Mouse (Mus musculus) embryonic stem cell, embryonic (primary cell): Measurements from ENCODE around the gene Efnb3.

ENCODE experiments used
- CTCF ChIA-PET, 4 experiments: fragments of 300-600 bp in 2 of 4; fragments of 350-600 bp in 2 of 4; sonication (Branson Sonifier 250); formaldehyde crosslinking; loops; one replicate each; lab custom pipeline; 2022; ENCODE audit warnings: inconsistent platforms in 2 of 4; lab: Charles Lee
- POLR2A ChIA-PET, 4 experiments: fragments of 300-600 bp in 2 of 4; fragments of 350-600 bp in 2 of 4; sonication (Branson Sonifier 250); formaldehyde crosslinking; loops; one replicate each; lab custom pipeline; 2022; ENCODE audit warnings: antibody characterized with exemption in 4 of 4, inconsistent platforms in 1 of 4; lab: Charles Lee

The Efnb3 gene

GRCm38 (mm10) chr11:69578301-69578700, 18.3 kb upstream of the Efnb3 start:
- ChIA-PET POLR2A (interaction anchor here in 3 of 4 experiments (0.6 to 17.7 kb wide), 32 partner anchors 10 to 259 kb away, joined by 3 to 500 read pairs (median 6); partner anchors contain the start of genes Senp3 (in 3 of the 3), Efnb3 (in 2 of the 3), Shbg (in 2 of the 3) and Atp1b2 (in 1 of the 3)), CTCF (interaction anchor here in 3 of 4 experiments (0.5 to 2.1 kb wide), 11 partner anchors 10 to 127 kb away, joined by 3 to 14 read pairs (median 4); no protein-coding TSS in a partner anchor)

DNA sequence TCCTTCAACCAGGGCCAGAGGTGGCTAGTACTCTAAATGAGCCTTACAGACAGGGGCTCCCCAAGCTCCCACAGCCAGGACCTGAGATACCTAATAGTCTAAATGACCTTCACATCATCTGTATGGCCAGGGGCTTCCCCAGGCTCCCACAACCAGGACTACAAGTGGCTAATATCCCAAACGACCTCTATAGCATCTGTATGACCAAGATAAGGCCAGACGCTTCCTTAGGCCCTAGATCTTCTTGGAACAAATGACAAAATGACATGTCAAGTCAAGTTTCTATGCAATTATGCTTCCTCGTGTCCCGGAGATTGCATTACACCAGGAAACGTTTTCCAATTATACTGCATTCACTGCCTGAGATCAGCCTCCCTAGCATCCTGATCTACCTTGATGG, 16.3 kb upstream of the Efnb3 start:
- ChIA-PET CTCF (interaction anchor here in 2 of 4 experiments (0.8 to 1.4 kb wide), 4 partner anchors 30 to 54 kb away, joined by 3 to 5 read pairs (median 4); no protein-coding TSS in a partner anchor), POLR2A (interaction anchor here in 2 of 4 experiments (0.5 to 17.7 kb wide), 7 partner anchors 8 to 160 kb away, joined by 3 to 500 read pairs (median 8); partner anchors contain the start of genes Efnb3 (in 2 of the 2) and Atp1b2 (in 1 of the 2))

GRCm38 (mm10) chr11:69575220-69575619, 15.2 kb upstream of the Efnb3 start:
- POLR2A ChIA-PET = interaction anchor here in 3 of 4 experiments (0.6 to 15.9 kb wide), 15 partner anchors 9 to 479 kb away, joined by 3 to 263 read pairs (median 4); partner anchors contain the start of gene Efnb3 (in 2 of the 3)
- CTCF ChIA-PET = interaction anchor here (0.5 to 1.4 kb wide), 10 partner anchors 22 to 917 kb away, joined by 3 to 14 read pairs (median 6); no protein-coding TSS in a partner anchor

DNA sequence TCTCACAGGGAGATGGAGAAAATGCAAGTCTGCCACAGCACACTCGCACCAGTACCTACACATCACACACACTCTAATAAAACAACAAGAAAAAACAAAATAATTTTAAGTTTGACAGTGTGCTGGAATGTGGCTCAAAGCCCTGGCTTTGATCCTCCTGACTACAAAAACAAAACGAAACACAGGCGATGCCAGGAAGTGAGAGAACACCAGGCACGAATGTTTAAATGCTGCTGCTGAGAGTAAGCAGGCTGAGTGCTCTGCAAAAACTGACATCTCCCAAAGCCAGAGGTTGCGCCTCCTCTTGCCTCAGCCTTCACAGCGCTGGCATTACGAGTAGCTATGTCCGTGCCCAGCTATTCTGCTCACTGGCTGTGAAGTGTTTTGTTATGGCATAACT, 5.1 kb upstream of the Efnb3 start:
- POLR2A ChIA-PET = interaction anchor here (0.5 to 21.3 kb wide), 13 partner anchors 11 to 300 kb away, joined by 3 to 263 read pairs (median 4); partner anchors contain the start of genes Trp53 (in 2 of the 4), Wrap53 (in 2 of the 4) and Fxr2 (in 1 of the 4)
- CTCF ChIA-PET = interaction anchor here in 2 of 4 experiments (0.7 to 1.8 kb wide), 3 partner anchors 12 to 939 kb away, joined by 5 to 8 read pairs (median 5); partner anchors contain the start of genes Trp53 (in 1 of the 2) and Wrap53 (in 1 of the 2)

GRCm38 (mm10) chr11:69564391-69564790, 4.4 kb upstream of the Efnb3 start:
- ChIA-PET POLR2A (interaction anchor here (0.5 to 21.3 kb wide), 13 partner anchors 9 to 299 kb away, joined by 3 to 263 read pairs (median 3); partner anchors contain the start of genes Trp53 (in 2 of the 4), Wrap53 (in 2 of the 4) and Dnah2 (in 1 of the 4)), CTCF (interaction anchor here in 1 of 4 experiments (1.0 to 1.8 kb wide), 4 partner anchors 13 to 67 kb away, joined by 4 to 6 read pairs (median 5); partner anchors contain the start of genes Trp53 and Wrap53)

- ChIA-PET POLR2A (interaction anchor here (0.5 to 21.3 kb wide), 14 partner anchors 10 to 240 kb away, joined by 3 to 263 read pairs (median 4); partner anchors contain the start of genes Trp53 (in 2 of the 4), Wrap53 (in 2 of the 4), Dnah2 (in 1 of the 4) and Fxr2 (in 1 of the 4)), CTCF (interaction anchor here in 1 of 4 experiments (0.8 to 1.8 kb wide), 3 partner anchors 16 to 17 kb away, joined by 4 to 6 read pairs (median 6); partner anchors contain the start of genes Trp53 and Wrap53)
Measured at GRCm38 (mm10) chr11:69563373-69563772, 3.4 kb upstream of the Efnb3 start.

- POLR2A ChIA-PET = interaction anchor here (0.5 to 21.3 kb wide), 50 partner anchors 7 to 296 kb away, joined by 3 to 263 read pairs (median 4); partner anchors contain the start of genes Trp53 (in 3 of the 4), Wrap53 (in 3 of the 4), Dnah2 (in 2 of the 4) and Atp1b2 (in 1 of the 4)
- CTCF ChIA-PET = interaction anchor here (0.6 to 4.9 kb wide), 14 partner anchors 14 to 631 kb away, joined by 3 to 38 read pairs (median 4); partner anchors contain the start of genes Trp53 (in 2 of the 4) and Wrap53 (in 2 of the 4)
Measured at GRCm38 (mm10) chr11:69560896-69561854, 1.2 kb upstream of the Efnb3 start.

DNA sequence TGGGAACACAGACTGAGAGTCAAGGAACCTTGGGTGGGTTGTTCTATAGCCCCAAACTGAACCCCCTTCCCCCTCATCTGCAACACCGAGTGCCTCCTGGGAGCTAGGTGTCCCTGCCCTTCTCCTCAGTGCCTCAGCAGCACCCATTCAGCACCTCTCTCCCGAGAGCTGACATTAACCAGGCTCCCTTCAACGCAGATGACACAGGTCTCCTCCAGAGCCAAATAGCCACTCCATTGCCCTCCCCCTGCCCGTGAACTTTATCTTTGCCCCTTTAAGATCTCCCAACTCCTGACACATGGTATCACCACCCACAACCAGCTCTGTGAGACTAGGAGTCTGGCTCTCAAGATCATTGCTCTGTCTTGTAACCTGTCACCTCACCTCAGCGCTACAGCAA, 822 bp downstream of the Efnb3 start:
- ChIA-PET CTCF (interaction anchor here in 3 of 4 experiments (0.8 to 4.9 kb wide), 4 partner anchors 8 to 139 kb away, joined by 3 to 38 read pairs (median 7); no protein-coding TSS in a partner anchor), POLR2A (interaction anchor here (0.6 to 21.3 kb wide), 18 partner anchors 9 to 177 kb away, joined by 3 to 263 read pairs (median 6); partner anchors contain the start of genes Dnah2 (in 2 of the 4), Trp53 (in 2 of the 4), Wrap53 (in 2 of the 4) and Atp1b2 (in 1 of the 4))

DNA sequence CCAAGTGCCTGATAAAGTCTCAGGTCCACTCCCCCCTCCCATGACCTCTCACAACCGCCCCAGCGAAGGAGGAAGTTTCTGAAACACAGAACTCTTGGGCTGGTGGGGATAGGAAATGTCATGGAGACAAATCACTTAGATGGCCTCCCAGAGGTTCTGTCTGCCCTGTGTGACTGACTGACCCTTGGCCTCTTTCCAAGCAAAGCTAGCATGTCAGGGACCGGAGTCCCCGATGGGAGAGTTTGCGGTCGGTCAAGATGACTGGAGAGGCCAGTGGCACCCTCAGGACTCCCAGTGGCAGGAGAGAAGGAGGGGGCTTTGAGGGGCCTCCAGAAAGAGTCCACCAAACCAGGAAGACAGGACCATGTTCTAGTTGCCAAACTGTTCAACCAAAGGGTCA, 1.2 kb downstream of the Efnb3 start:
- ChIA-PET POLR2A (interaction anchor here (0.8 to 21.3 kb wide), 15 partner anchors 9 to 157 kb away, joined by 3 to 263 read pairs (median 7); partner anchors contain the start of genes Dnah2 (in 2 of the 4), Trp53 (in 2 of the 4), Wrap53 (in 2 of the 4) and Sox15 (in 1 of the 4)), CTCF (interaction anchor here in 3 of 4 experiments (0.8 to 4.9 kb wide), 4 partner anchors 12 to 140 kb away, joined by 4 to 38 read pairs (median 18); no protein-coding TSS in a partner anchor)

GRCm38 (mm10) chr11:69557381-69557958, 2.5 kb downstream of the Efnb3 start:
- POLR2A ChIA-PET = interaction anchor here in 3 of 4 experiments (0.6 to 21.3 kb wide), 27 partner anchors 8 to 605 kb away, joined by 3 to 263 read pairs (median 4); partner anchors contain the start of genes Trp53 (in 3 of the 3), Wrap53 (in 3 of the 3), Dnah2 (in 2 of the 3) and Atp1b2 (in 1 of the 3)
- CTCF ChIA-PET = interaction anchor here (0.5 to 4.9 kb wide), 10 partner anchors 10 to 378 kb away, joined by 3 to 38 read pairs (median 4); partner anchors contain the start of gene Ybx2 (in 1 of the 4)

DNA sequence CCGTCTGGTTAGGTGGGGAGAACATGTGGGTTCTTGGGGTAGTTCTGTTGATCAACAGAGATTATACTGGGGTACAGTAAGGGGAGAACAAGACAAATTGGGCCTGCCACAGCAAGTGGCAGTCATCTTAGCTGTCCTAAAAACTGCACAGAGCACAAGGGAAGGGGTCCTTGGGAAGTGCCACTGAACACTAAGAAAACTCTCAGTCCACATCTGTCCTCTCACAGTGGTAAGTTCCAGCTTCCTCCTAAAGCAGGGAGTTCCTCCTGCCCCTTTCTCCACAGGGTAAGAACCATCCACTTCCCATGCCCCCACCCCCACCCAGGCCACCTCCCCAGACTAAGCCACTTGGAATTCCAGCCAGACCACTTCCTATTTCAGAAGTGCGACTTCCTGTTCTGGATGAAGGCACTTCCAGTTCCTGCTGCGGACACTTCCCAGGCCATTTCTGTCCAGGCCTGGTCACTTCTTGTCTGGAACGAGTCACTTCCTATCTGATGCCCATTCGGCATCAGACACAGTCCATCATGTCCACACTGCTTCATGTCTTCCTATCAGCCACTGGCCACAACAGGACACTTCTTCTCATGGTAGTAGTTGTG, 5.4 kb downstream of the Efnb3 start:
- ChIA-PET POLR2A (interaction anchor here in 1 of 4 experiments (0.7 to 21.3 kb wide), 7 partner anchors 11 to 614 kb away, joined by 3 to 263 read pairs (median 3); partner anchors contain the start of genes Trp53 and Wrap53), CTCF (interaction anchor here in 2 of 4 experiments (0.7 to 0.8 kb wide), 3 partner anchors 33 to 200 kb away, joined by 3 to 4 read pairs (median 4); no protein-coding TSS in a partner anchor)

DNA sequence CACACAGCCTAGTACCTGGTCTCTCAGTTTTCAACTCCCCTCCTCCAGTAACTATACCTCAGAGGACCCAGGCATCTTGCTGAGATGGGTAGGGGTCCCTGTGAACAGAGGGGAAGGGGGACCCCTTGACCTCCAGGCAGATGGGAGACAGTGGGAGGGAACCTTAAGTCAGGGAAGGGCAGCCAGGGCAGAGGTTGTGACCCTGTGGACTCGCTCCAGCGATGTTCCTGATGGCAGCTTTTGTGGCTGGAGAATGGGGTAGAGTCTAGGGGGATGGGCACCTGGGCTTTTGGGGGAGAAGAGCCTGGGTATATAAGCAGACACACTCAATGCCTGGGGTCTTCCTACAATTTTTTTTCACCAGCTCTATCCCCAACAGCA, 6.7 kb downstream of the Efnb3 start:
- ChIA-PET POLR2A (interaction anchor here in 3 of 4 experiments (0.7 to 21.3 kb wide), 9 partner anchors 8 to 334 kb away, joined by 3 to 263 read pairs (median 6); partner anchors contain the start of genes Trp53 (in 1 of the 3) and Wrap53 (in 1 of the 3)), CTCF (interaction anchor here in 1 of 4 experiments (0.5 kb wide), 2 partner anchors 37 to 59 kb away, joined by 4 to 8 read pairs; no protein-coding TSS in a partner anchor)

GRCm38 (mm10) chr11:69552622-69553340, 7.2 kb downstream of the Efnb3 start:
- POLR2A ChIA-PET = interaction anchor here in 3 of 4 experiments (0.6 to 10.6 kb wide), 9 partner anchors 7 to 36 kb away, joined by 3 to 110 read pairs (median 6); partner anchors contain the start of genes Trp53 (in 2 of the 3), Wrap53 (in 2 of the 3) and Efnb3 (in 1 of the 3)
- CTCF ChIA-PET = interaction anchor here in 1 of 4 experiments (0.5 kb wide), 2 partner anchors 37 to 60 kb away, joined by 4 to 8 read pairs; no protein-coding TSS in a partner anchor

DNA sequence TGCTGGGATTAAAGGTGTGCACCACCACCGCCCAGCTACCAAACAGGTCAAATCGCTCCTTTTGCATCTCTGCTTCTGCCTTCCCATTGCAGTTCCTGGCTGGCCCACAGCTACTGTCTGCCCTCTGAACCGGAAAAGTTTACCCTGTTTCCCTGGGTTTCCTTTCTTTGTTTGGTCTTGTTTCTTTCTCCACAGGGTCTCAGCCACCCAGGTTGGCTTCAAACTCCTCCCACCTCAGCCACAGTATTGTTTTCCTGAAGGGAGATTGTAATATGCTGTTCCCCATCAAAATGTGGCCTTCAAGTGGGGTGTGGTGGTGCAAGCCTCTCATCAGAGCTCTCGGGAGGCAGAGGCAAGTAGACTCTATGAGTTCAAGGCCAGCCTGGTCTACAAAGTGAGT, 8.7 kb downstream of the Efnb3 start:
- ChIA-PET POLR2A (interaction anchor here in 3 of 4 experiments (0.5 to 10.6 kb wide), 12 partner anchors 9 to 154 kb away, joined by 3 to 110 read pairs (median 6); partner anchors contain the start of genes Efnb3 (in 2 of the 3), Trp53 (in 2 of the 3) and Wrap53 (in 2 of the 3)), CTCF (interaction anchor here in 2 of 4 experiments (0.6 to 0.9 kb wide), 3 partner anchors 8 to 166 kb away, joined by 3 to 4 read pairs (median 3); no protein-coding TSS in a partner anchor)
